Mouse (Mus musculus): ENCODE results near the gene Kif1c. TPM values are rescaled to one million over a fixed set of nuclear protein-coding genes. Genes with fewer than 3 reads are reported as not detected.

The Kif1c gene
- polyA plus RNA-seq, 1 experiment from 2014 or later: 4.5 TPM

GRCm38 (mm10) chr11:70701221-70701955 lies 1.0 kb downstream of the Kif1c start:
- 12% methylated on average over 10 of the region's 10 CpGs for WGBS
- no peak for ATAC-seq (ENCODE audit: insufficient number of reproducible peaks, low FRiP score)

GRCm38 (mm10) chr11:70701984-70702733 lies 1.8 kb downstream of the Kif1c start:
- peak overlapping the region; percentile 95 for H3K27ac ChIP-seq (ENCODE audit: poor library complexity, severe bottlenecking)
- H3K36me3 ChIP-seq: peaks cover 41% of the 10 kb centered on the region
- peak overlapping the region; percentile 84 for H3K4me3 ChIP-seq
- H3K4me1 ChIP-seq (replicated peaks): peaks cover 29% of the 10 kb centered on the region
- H3K4me2 ChIP-seq: peak overlapping the region; percentile 89
- WGBS: 61% methylated on average over 6 of the region's 6 CpGs
- H3K9ac ChIP-seq: peak overlapping the region; percentile 95
- no peaks in the 10 kb centered on the region for H3K27me3 ChIP-seq (replicated peaks)
- no peak for ATAC-seq (ENCODE audit: insufficient number of reproducible peaks, low FRiP score)
- no peaks in the 10 kb centered on the region for H3K9me3 ChIP-seq (replicated peaks)

More at GRCm38 (mm10) chr11:70701221-70701955, 1.0 kb downstream of the Kif1c start:
- Histone ChIP-seq H3K4me2 (peak overlapping the region; percentile 89), H3K9ac (peak overlapping the region; percentile 95), H3K4me1 (replicated peaks) (peaks cover 29% of the 10 kb centered on the region), H3K36me3 (peaks cover 34% of the 10 kb centered on the region), H3K9me3 (replicated peaks) (no peaks in the 10 kb centered on the region), H3K4me3 (peak overlapping the region; percentile 84), H3K27ac (ENCODE audit: poor library complexity, severe bottlenecking) (peak overlapping the region; percentile 95), H3K27me3 (replicated peaks) (no peaks in the 10 kb centered on the region)

DNA sequence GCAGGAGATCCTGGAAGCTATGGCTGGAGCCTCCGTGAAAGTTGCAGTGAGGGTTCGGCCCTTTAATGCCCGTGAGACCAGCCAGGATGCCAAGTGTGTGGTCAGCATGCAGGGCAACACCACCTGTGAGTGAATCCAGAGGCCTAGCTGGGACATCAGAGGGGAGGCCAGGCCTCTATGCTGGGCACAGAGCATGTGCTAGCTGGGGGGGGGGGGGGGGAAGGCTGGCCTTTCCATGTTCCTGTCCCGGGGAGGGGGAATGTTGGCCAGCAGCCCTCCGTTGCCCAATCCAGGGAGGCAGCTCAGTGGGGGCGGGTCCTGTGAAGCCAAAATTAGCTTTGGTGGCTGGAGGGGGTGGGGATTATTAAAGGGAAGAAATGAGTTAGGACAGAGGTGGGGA lies 2.4 kb downstream of the Kif1c start:
- no peaks in the 10 kb centered on the region for H3K9me3 ChIP-seq (replicated peaks)
- peak overlapping the region; percentile 54 for H3K9ac ChIP-seq
- H3K4me3 ChIP-seq: peak overlapping the region; percentile 84
- peak overlapping the region; percentile 95 for H3K27ac ChIP-seq (ENCODE audit: poor library complexity, severe bottlenecking)
- WGBS: 46% methylated on average over 6 of the region's 6 CpGs
- no peak for ATAC-seq (ENCODE audit: insufficient number of reproducible peaks, low FRiP score)
- peaks cover 29% of the 10 kb centered on the region for H3K4me1 ChIP-seq (replicated peaks)
- H3K4me2 ChIP-seq: peak overlapping the region; percentile 89
- H3K36me3 ChIP-seq: peaks cover 48% of the 10 kb centered on the region
- no peaks in the 10 kb centered on the region for H3K27me3 ChIP-seq (replicated peaks)

DNA sequence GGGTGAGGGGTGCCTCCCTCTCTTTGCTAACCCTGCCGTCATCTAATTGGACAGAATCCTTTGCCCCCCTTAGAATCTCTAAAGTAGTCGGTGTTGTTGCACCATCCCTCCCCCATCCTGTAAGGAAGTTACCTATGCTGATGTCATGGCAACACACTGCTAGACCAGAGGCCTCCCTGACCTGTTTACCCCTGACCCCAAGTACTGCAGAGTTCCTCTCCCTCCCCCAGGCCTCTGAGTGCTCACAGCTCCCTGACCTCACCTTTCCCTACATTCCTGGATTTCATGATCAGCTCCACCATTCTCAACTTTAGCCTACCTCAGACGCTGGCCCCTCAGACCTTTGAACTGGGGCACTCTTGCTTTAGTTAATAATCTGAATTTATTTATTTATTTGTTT lies 5.8 kb downstream of the Kif1c start:
- H3K36me3 ChIP-seq: peaks cover 80% of the 10 kb centered on the region
- no peak overlapping the region for H3K4me3 ChIP-seq
- no peak overlapping the region for H3K27ac ChIP-seq (ENCODE audit: poor library complexity, severe bottlenecking)
- peaks cover 25% of the 10 kb centered on the region for H3K4me1 ChIP-seq (replicated peaks)
- no peak overlapping the region for H3K9ac ChIP-seq
- WGBS: 79% methylated on average over 3 of the region's 3 CpGs
- ATAC-seq (ENCODE audit: insufficient number of reproducible peaks, low FRiP score): no peak
- H3K9me3 ChIP-seq (replicated peaks): no peaks in the 10 kb centered on the region
- H3K27me3 ChIP-seq (replicated peaks): no peaks in the 10 kb centered on the region
- no peak overlapping the region for H3K4me2 ChIP-seq

GRCm38 (mm10) chr11:70711026-70711425 lies 10.7 kb downstream of the Kif1c start:
- Histone ChIP-seq H3K27ac (ENCODE audit: poor library complexity, severe bottlenecking) (no peak overlapping the region), H3K9me3 (replicated peaks) (no peaks in the 10 kb centered on the region), H3K27me3 (replicated peaks) (no peaks in the 10 kb centered on the region), H3K4me3 (no peak overlapping the region), H3K36me3 (peaks cover 86% of the 10 kb centered on the region), H3K4me1 (replicated peaks) (no peaks in the 10 kb centered on the region; the same call in 1 of the 2 replicates), H3K9ac (no peak overlapping the region), H3K4me2 (no peak overlapping the region)
- ATAC-seq (ENCODE audit: insufficient number of reproducible peaks, low FRiP score): no peak
- WGBS: 91% methylated on average over 10 of the region's 10 CpGs

- no peaks in the 10 kb centered on the region for H3K27me3 ChIP-seq (replicated peaks)
- 84% methylated on average over 6 of the region's 6 CpGs for WGBS
- no peak overlapping the region for H3K9ac ChIP-seq
- H3K4me1 ChIP-seq (replicated peaks): no peaks in the 10 kb centered on the region; the same call in 1 of the 2 replicates
- H3K27ac ChIP-seq (ENCODE audit: poor library complexity, severe bottlenecking): no peak overlapping the region
- H3K4me3 ChIP-seq: no peak overlapping the region
- peaks cover 85% of the 10 kb centered on the region for H3K36me3 ChIP-seq
- ATAC-seq (ENCODE audit: insufficient number of reproducible peaks, low FRiP score): no peak
- H3K4me2 ChIP-seq: no peak overlapping the region
- no peaks in the 10 kb centered on the region for H3K9me3 ChIP-seq (replicated peaks)
Measured at GRCm38 (mm10) chr11:70713222-70713621, 12.9 kb downstream of the Kif1c start.

DNA sequence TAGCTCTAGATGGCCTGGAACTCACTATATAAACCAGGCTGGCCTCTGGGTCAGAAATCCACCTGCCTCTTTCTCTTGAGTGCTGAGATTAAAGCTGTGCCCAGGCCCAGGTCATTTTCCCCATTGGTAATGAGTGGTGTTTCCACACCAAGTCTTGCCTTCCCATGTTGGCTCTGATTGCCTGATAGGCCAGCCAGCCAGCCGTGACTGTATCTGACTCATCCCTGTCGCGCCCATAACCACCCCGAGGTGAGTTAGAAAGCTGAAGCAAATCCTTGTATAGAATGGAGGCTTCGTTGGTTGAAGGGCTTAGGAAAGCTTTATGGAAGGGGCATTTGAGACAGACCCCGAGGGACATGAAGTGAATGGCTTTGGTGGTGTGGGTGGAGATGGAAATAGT lies 15.5 kb downstream of the Kif1c start:
- no peak overlapping the region for H3K4me2 ChIP-seq
- H3K9me3 ChIP-seq (replicated peaks): no peaks in the 10 kb centered on the region
- ATAC-seq (ENCODE audit: insufficient number of reproducible peaks, low FRiP score): no peak
- no peaks in the 10 kb centered on the region; the same call in 1 of the 2 replicates for H3K4me1 ChIP-seq (replicated peaks)
- H3K4me3 ChIP-seq: no peak overlapping the region
- no peak overlapping the region for H3K9ac ChIP-seq
- 83% methylated on average over 6 of the region's 6 CpGs for WGBS
- H3K27ac ChIP-seq (ENCODE audit: poor library complexity, severe bottlenecking): no peak overlapping the region
- H3K27me3 ChIP-seq (replicated peaks): no peaks in the 10 kb centered on the region
- H3K36me3 ChIP-seq: peaks cover 86% of the 10 kb centered on the region

DNA sequence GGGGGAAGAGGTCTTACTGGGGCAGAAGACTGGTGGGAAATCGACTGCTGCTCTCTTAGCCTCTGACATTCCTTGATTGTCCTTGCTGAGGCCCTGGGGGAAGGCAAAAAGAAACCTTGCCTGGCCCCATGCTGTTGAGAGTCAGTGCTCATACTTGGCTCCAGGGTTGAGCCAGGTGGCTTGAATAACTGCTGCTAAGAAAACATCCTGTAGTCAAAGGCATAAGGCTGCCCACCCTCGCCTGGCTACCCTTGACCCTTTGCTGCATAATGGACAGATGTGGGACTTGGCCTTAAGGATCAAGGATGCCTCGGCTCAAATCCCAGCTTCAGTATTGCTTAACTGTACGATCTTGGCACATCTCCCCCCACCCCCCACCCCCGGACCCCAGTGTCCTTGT lies 18.1 kb downstream of the Kif1c start:
- H3K36me3 ChIP-seq: peaks cover 87% of the 10 kb centered on the region
- H3K4me2 ChIP-seq: no peak overlapping the region
- no peak overlapping the region for H3K4me3 ChIP-seq
- ATAC-seq (ENCODE audit: insufficient number of reproducible peaks, low FRiP score): no peak
- no peaks in the 10 kb centered on the region for H3K4me1 ChIP-seq (replicated peaks)
- no peaks in the 10 kb centered on the region for H3K9me3 ChIP-seq (replicated peaks)
- no peak overlapping the region for H3K9ac ChIP-seq
- no peaks in the 10 kb centered on the region for H3K27me3 ChIP-seq (replicated peaks)
- WGBS: 77% methylated on average over 5 of the region's 5 CpGs
- no peak overlapping the region for H3K27ac ChIP-seq (ENCODE audit: poor library complexity, severe bottlenecking)

DNA sequence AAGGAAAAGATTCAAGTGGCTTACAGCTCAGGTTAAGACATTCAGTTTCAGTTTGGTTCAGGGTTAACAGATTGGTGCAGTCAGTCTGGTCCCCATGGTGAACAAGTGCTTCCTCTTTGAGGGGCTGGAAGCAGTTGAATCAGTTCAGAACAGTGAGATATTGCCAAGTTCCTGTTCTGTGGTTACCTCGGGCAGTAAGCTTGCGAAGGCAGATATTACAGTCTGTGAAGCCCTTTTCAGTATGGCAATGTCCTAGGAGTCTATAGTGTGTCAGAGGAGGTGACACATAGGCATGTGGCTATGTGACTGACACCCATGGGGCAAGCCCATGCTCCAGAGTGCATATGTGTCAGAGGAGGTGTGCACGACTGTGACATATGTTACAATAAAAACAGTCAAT lies 20.2 kb downstream of the Kif1c start:
- no peak overlapping the region for H3K4me2 ChIP-seq
- no peaks in the 10 kb centered on the region for H3K4me1 ChIP-seq (replicated peaks)
- no peaks in the 10 kb centered on the region for H3K27me3 ChIP-seq (replicated peaks)
- no peaks in the 10 kb centered on the region for H3K9me3 ChIP-seq (replicated peaks)
- H3K27ac ChIP-seq (ENCODE audit: poor library complexity, severe bottlenecking): no peak overlapping the region
- WGBS: 78% methylated on average over 3 of the region's 3 CpGs
- peaks cover 96% of the 10 kb centered on the region for H3K36me3 ChIP-seq
- no peak overlapping the region for H3K4me3 ChIP-seq
- no peak for ATAC-seq (ENCODE audit: insufficient number of reproducible peaks, low FRiP score)
- H3K9ac ChIP-seq: no peak overlapping the region

- Histone ChIP-seq H3K4me3 (no peak overlapping the region), H3K9ac (no peak overlapping the region), H3K4me2 (no peak overlapping the region), H3K36me3 (peaks cover 97% of the 10 kb centered on the region), H3K27me3 (replicated peaks) (no peaks in the 10 kb centered on the region), H3K27ac (ENCODE audit: poor library complexity, severe bottlenecking) (no peak overlapping the region), H3K9me3 (replicated peaks) (no peaks in the 10 kb centered on the region), H3K4me1 (replicated peaks) (no peaks in the 10 kb centered on the region)
- WGBS: 84% methylated on average over 3 of the region's 3 CpGs
- no peak for ATAC-seq (ENCODE audit: insufficient number of reproducible peaks, low FRiP score)
Measured at GRCm38 (mm10) chr11:70721072-70721471, 20.7 kb downstream of the Kif1c start.

DNA sequence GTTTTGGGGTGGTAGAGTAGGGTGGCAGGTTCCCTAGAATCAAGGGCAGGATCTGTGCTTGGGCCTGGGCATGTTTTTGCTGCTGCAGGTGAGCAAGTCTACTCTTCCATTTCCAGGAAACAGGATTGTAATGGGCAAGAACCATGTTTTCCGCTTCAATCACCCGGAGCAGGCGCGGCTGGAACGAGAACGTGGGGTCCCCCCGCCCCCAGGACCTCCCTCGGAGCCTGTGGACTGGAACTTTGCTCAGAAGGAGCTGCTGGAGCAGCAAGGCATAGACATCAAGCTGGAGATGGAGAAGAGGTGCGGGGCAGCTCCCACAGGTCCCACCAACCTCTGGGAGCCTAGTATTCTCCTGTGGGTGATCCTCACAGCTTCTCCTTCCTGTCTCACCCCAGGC lies 24.4 kb downstream of the Kif1c start:
- Histone ChIP-seq H3K36me3 (peaks cover 96% of the 10 kb centered on the region), H3K27me3 (replicated peaks) (no peaks in the 10 kb centered on the region), H3K4me3 (no peak overlapping the region), H3K27ac (ENCODE audit: poor library complexity, severe bottlenecking) (no peak overlapping the region), H3K4me2 (no peak overlapping the region), H3K4me1 (replicated peaks) (no peaks in the 10 kb centered on the region), H3K9me3 (replicated peaks) (no peaks in the 10 kb centered on the region), H3K9ac (no peak overlapping the region)
- WGBS: 89% methylated on average over 9 of the region's 9 CpGs
- ATAC-seq (ENCODE audit: insufficient number of reproducible peaks, low FRiP score): no peak
